Mouse (Mus musculus) urinary bladder, adult 2 months (tissue): ENCODE measurements around the gene Spred2. TPM values are rescaled to one million over a fixed set of nuclear protein-coding genes. Genes with fewer than 3 reads are reported as not detected.
"Not testable (repeated sequence)": the region's sequence is repeated elsewhere in the genome, so short reads cannot be mapped to it uniquely, and the experiment has no call there.

ENCODE experiments used
- DNase-seq: peaks from one replicate; pipeline ENCODE4 v3.0.0; 2022; ENCODE audit warnings: low spot score
- polyA plus RNA-seq: library from polyadenylated mRNA; depleted of rRNA; stranded (reverse); fragments of >200 nt; gene quantifications from 2 replicates; pipeline ENCODE4 v1.2.3, GENCODE M21; 2012; rRNA removed

The Spred2 gene
- polyA plus RNA-seq, 1 experiment, result 23.2 TPM

GRCm38 (mm10) chr11:20053951-20054350, 129.8 kb downstream of the Spred2 start:
- no peak for DNase-seq

GRCm38 (mm10) chr11:20054617-20055016, 130.4 kb downstream of the Spred2 start:
- no peak for DNase-seq

- no peak for DNase-seq
Measured at GRCm38 (mm10) chr11:20056168-20056567, 132.0 kb downstream of the Spred2 start.

GRCm38 (mm10) chr11:20057429-20057828, 133.3 kb downstream of the Spred2 start:
- DNase-seq, result no peak

GRCm38 (mm10) chr11:20059736-20060135, 135.6 kb downstream of the Spred2 start:
- DNase-seq, result no peak

- not testable (repeated sequence) for DNase-seq
Measured at GRCm38 (mm10) chr11:20062801-20063200, 138.6 kb downstream of the Spred2 start.

GRCm38 (mm10) chr11:20064086-20064485, 139.9 kb downstream of the Spred2 start:
- DNase-seq, result not testable (repeated sequence)

GRCm38 (mm10) chr11:20064926-20065325, 140.8 kb downstream of the Spred2 start:
- no peak for DNase-seq

GRCm38 (mm10) chr11:20066106-20066505, 141.9 kb downstream of the Spred2 start:
- no peak for DNase-seq

GRCm38 (mm10) chr11:20067521-20067920, 143.3 kb downstream of the Spred2 start:
- no peak for DNase-seq

GRCm38 (mm10) chr11:20068346-20069004, 144.3 kb downstream of the Spred2 start:
- no peak for DNase-seq

GRCm38 (mm10) chr11:20072174-20072573, 148.0 kb downstream of the Spred2 start:
- DNase-seq, result no peak

GRCm38 (mm10) chr11:20072826-20073225, 148.7 kb downstream of the Spred2 start:
- no peak for DNase-seq

Other genes with a start within 250 kb of the Spred2 start
- 93.5 and 95.0 TPM in 2 replicates for gene Actr2, start 188.5 kb downstream of the Spred2 start, polyA plus RNA-seq